Mouse (Mus musculus) E14TG2a.4 (cell line): ENCODE measurements around the gene Nol3.
"Not testable (repeated sequence)": the region's sequence is repeated elsewhere in the genome, so short reads cannot be mapped to it uniquely, and the experiment has no call there.

Source experiments
- CTCF ChIP-seq: conservative IDR thresholded peaks from 2 replicates; pipeline ENCODE4 v1.5.1; 2014; ENCODE audit warnings: low read length
- NANOG ChIP-seq: IDR thresholded peaks from 2 replicates; pipeline ENCODE4 v1.6.1; 2014; ENCODE audit warnings: borderline replicate concordance, low read length, mixed read lengths

GRCm38 (mm10) chr8:105232321-105232693 is 43.6 kb upstream of the Nol3 start:
- TF ChIP-seq CTCF, NANOG: not testable (repeated sequence)
